Mouse (Mus musculus): Measurements from ENCODE around the gene Myo1a. TPM values are rescaled to one million over a fixed set of nuclear protein-coding genes. Genes with fewer than 3 reads are reported as not detected.

Gene Myo1a
- polyA plus RNA-seq, 1 experiment: 0.21 TPM

DNA sequence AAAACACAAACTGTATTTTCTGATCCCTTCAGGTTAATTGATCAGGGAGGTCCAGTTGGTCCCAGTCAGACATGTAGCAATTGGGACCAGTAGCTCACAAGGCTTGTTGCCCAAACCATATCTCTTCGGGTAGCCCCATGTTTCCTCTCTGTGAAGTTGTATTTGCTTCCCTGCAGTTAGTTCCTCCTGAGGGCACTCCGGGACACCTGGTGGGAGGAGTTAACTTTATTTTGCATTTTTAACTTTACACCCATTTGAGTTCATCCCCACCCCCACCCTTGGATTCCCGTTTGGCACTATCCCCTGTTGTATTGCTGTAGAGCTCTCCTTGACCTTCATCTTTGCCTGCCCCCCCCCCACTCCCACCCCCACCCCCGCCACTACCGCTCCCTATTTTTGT, 40.9 kb downstream of the Myo1a start:
- Histone ChIP-seq H3K36me3 (ENCODE audit: control insufficient read depth, insufficient read depth, low read length) (peaks cover 28% of the 10 kb centered on the region), H3K27me3 (ENCODE audit: control insufficient read depth, insufficient read depth, low read length) (no peaks in the 10 kb centered on the region), H3K4me1 (ENCODE audit: control insufficient read depth, insufficient read depth, insufficient read length) (no peaks in the 10 kb centered on the region), H3K27ac (ENCODE audit: insufficient read depth, low read length) (no peak overlapping the region), H3K4me3 (ENCODE audit: extremely low read depth, insufficient read depth, insufficient read length) (no peak overlapping the region)
- TF ChIP-seq CTCF (IDR thresholded peaks at IDR 0.05; ENCODE audit: extremely low read depth, insufficient read depth, insufficient read length, insufficient replicate concordance) (no peak), POLR2A (IDR thresholded peaks at IDR 0.05; ENCODE audit: low read depth, low read length) (no peak)
- 60% methylated on average over 5 of the region's 5 CpGs for WGBS
- DNase-seq (ENCODE audit: low read depth in 1 of 2, low spot score in 2 of 2): no peak

DNA sequence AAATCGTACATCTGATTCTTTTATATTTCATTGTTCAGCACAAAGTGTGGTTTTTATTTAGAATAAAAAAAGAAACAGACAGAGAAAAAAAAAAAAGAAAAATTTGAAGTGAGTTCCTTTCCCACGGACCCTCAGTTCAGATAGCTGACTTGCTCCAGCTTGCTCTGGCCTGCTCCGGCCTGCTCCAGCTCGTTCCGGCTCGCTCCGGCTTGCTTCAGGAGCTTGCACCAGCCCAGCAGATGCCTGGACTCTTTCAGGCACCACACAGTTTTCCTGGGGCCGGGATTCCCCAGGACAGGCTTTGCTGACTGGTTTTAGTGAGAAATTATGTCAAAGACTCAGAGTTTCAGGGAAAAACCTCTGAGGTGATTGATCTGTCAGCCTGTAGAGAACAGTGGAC, 42.3 kb downstream of the Myo1a start:
- Histone ChIP-seq H3K36me3 (ENCODE audit: control insufficient read depth, insufficient read depth, low read length) (peaks cover 22% of the 10 kb centered on the region), H3K4me3 (ENCODE audit: extremely low read depth, insufficient read depth, insufficient read length) (no peak overlapping the region), H3K27me3 (ENCODE audit: control insufficient read depth, insufficient read depth, low read length) (no peaks in the 10 kb centered on the region), H3K4me1 (ENCODE audit: control insufficient read depth, insufficient read depth, insufficient read length) (no peaks in the 10 kb centered on the region), H3K27ac (ENCODE audit: insufficient read depth, low read length) (no peak overlapping the region)
- DNase-seq (ENCODE audit: low read depth in 1 of 2, low spot score in 2 of 2): no peak
- TF ChIP-seq POLR2A (IDR thresholded peaks at IDR 0.05; ENCODE audit: low read depth, low read length) (no peak), CTCF (IDR thresholded peaks at IDR 0.05; ENCODE audit: extremely low read depth, insufficient read depth, insufficient read length, insufficient replicate concordance) (no peak)
- 88% methylated on average over 8 of the region's 8 CpGs for WGBS

DNA sequence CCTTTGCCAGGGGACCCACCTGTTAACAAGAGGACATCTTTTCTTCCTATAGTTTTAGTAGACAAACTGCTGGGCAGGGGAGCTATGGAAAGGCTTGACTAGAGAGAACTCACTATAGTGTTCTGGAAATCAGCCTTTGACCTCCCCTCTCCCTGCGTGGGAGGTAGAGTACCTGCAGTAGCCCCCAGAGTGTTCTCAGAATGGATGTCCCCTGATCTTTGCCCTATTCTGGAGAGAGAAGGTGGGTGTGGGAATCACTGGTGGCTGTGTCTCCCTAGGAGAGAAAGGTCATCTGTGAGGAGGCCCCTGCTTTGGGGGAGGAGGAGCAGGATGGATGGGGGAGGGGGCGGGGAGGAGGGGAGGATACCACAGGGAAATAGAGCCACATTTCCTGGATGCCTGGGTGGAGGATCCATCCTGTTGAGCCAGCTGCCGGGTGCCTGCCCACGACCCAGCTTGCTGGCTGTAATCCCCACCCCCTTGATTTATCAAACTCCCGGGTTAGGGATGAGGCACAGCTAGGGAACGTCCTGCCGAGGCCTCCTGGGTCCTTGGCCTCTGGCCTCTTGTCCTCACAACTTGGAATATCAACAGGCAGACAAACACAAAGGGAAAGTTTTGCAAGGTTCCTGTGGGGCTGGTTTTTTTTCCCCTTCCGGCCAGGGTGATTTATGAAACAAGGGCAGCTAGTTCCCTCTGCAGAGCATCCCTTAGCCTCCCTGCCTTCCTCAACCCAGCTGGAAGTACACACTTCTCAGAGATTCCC, 44.1 kb downstream of the Myo1a start:
- H3K36me3 ChIP-seq (ENCODE audit: control insufficient read depth, insufficient read depth, low read length): peaks cover 6% of the 10 kb centered on the region
- TF ChIP-seq CTCF (IDR thresholded peaks at IDR 0.05; ENCODE audit: extremely low read depth, insufficient read depth, insufficient read length, insufficient replicate concordance): no peak
- no peak for TF ChIP-seq POLR2A (IDR thresholded peaks at IDR 0.05; ENCODE audit: low read depth, low read length)
- no peaks in the 10 kb centered on the region for H3K4me1 ChIP-seq (ENCODE audit: control insufficient read depth, insufficient read depth, insufficient read length)
- H3K27ac ChIP-seq (ENCODE audit: insufficient read depth, low read length): no peak overlapping the region
- no peak overlapping the region for H3K4me3 ChIP-seq (ENCODE audit: extremely low read depth, insufficient read depth, insufficient read length)
- WGBS: 53% methylated on average over 8 of the region's 8 CpGs
- DNase-seq (ENCODE audit: low read depth in 1 of 2, low spot score in 2 of 2): no peak
- no peaks in the 10 kb centered on the region for H3K27me3 ChIP-seq (ENCODE audit: control insufficient read depth, insufficient read depth, low read length)

DNA sequence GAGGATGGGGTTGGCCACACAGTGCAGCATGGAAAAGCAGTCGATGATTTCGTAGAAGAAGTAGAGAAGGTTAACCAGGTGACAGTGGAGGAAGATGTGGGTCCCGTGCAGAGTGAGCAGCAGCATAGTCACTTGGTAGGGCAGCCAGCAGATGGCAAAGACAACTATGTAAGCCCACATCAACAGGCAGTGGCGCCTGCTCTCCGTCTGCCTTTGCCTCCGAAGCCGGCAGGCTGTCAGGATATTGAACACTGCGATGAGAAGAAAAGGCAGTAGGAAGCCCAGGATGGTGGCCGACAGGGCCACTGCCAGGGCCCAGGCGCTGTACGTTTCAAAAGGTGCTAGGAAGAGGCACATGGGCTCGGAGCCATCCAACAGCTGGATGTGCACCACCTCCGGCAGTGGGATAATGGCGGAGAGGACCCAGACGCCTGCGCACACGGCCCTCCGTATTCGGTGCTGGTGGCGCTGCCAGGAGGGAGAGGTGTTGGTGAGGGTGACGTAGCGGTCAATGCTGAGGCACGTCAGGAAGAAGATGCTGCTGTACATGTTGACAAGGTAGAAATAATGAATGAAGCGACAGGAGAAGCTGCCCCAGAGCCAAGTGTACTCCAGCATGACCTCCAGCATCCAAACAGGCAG, 45.3 kb downstream of the Myo1a start:
- peak overlapping the region; percentile 35 for H3K4me3 ChIP-seq (ENCODE audit: extremely low read depth, insufficient read depth, insufficient read length)
- WGBS: 79% methylated on average over 24 of the region's 24 CpGs
- TF ChIP-seq CTCF (IDR thresholded peaks at IDR 0.05; ENCODE audit: extremely low read depth, insufficient read depth, insufficient read length, insufficient replicate concordance) (no peak), POLR2A (IDR thresholded peaks at IDR 0.05; ENCODE audit: low read depth, low read length) (no peak)

DNA sequence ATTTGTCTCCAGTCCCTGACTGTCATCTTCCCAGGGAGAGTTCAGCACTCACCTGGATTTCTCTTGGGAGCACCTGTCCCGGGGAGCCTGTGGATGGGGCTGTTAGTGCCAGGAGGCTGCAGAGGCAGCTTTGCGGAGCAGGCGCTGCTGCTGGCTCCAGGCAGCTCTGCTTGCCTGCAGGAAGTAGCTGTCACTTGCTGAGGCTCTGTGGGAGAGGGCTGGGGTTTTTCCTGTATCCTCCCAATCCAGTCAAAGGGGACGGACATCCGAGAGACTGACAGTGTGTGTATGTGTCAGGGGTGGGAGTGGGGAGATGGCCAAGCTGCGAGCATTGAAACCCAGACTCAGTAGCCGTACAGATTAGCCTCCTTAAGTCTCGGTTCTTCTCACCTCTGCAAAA, 46.6 kb downstream of the Myo1a start, which contains the start of gene Gpr182:
Gene Gpr182 (minus strand): TSS at position 185 of the 400 bp plus-strand sequence.
- Histone ChIP-seq H3K27ac (ENCODE audit: insufficient read depth, low read length) (no peak within 1 kb of the TSS; the same call in 1 of the 2 replicates), H3K4me3 (ENCODE audit: extremely low read depth, insufficient read depth, insufficient read length) (peak within 1 kb of the TSS; percentile 21; the same call in 1 of the 2 replicates), H3K27me3 (ENCODE audit: control insufficient read depth, insufficient read depth, low read length) (no peaks in the 10 kb centered on the region), H3K36me3 (ENCODE audit: control insufficient read depth, insufficient read depth, low read length) (0 out of 2 replicates have a peak, but pooled peaks cover 3% of the 10 kb centered on the region), H3K4me1 (ENCODE audit: control insufficient read depth, insufficient read depth, insufficient read length) (no peaks in the 10 kb centered on the region)
- 68% methylated on average over 8 of the region's 8 CpGs for WGBS
- no peak for TF ChIP-seq CTCF (IDR thresholded peaks at IDR 0.05; ENCODE audit: extremely low read depth, insufficient read depth, insufficient read length, insufficient replicate concordance)
- TF ChIP-seq POLR2A (IDR thresholded peaks at IDR 0.05; ENCODE audit: low read depth, low read length): no peak
- DNase-seq (ENCODE audit: low read depth in 1 of 2, low spot score in 2 of 2): no peak

More for the DNA sequence above, 45.3 kb downstream of the Myo1a start:
- peak overlapping the region; percentile 38; the same call in 1 of the 2 replicates for H3K27ac ChIP-seq (ENCODE audit: insufficient read depth, low read length)
- H3K36me3 ChIP-seq (ENCODE audit: control insufficient read depth, insufficient read depth, low read length): peaks cover 3% of the 10 kb centered on the region; the same call in 1 of the 2 replicates
- no peaks in the 10 kb centered on the region for H3K4me1 ChIP-seq (ENCODE audit: control insufficient read depth, insufficient read depth, insufficient read length)
- DNase-seq (ENCODE audit: low read depth in 1 of 2, low spot score in 2 of 2): no peak
- no peaks in the 10 kb centered on the region for H3K27me3 ChIP-seq (ENCODE audit: control insufficient read depth, insufficient read depth, low read length)

DNA sequence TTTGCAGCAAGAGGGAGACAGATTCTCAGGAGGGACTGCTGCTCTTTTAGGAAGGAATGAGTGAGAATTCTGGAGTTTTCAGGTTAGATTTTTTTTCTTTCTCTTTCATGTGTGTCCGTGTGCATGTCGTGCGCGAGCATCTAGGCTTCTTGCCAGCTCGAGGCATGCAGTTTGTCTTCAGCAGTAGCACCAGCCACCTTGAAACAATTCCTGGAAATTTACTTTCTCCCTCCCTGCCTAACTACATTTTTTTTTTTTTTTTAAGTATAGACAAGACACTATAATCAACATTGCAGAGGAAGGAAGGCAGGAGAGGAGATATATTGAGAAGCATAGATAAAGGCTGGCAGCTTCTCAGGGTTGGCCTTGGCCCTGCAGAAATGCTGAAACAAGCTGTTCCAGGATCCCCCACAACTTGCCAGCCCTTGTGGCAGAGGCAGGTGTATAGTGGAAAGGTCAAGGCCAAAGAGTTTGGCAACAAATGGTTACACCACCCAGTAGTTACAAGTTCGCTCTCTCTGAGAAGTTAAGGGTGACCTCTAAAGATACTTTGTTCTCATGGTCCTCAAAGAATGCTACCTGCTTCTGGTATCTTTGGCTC, 49.7 kb downstream of the Myo1a start:
- H3K4me3 ChIP-seq (ENCODE audit: extremely low read depth, insufficient read depth, insufficient read length): no peak overlapping the region
- 72% methylated on average over 6 of the region's 6 CpGs for WGBS
- H3K27me3 ChIP-seq (ENCODE audit: control insufficient read depth, insufficient read depth, low read length): no peaks in the 10 kb centered on the region
- no peak for DNase-seq (ENCODE audit: low read depth in 1 of 2, low spot score in 2 of 2)
- no peak overlapping the region for H3K27ac ChIP-seq (ENCODE audit: insufficient read depth, low read length)
- H3K36me3 ChIP-seq (ENCODE audit: control insufficient read depth, insufficient read depth, low read length): no peaks in the 10 kb centered on the region
- no peak for TF ChIP-seq CTCF (IDR thresholded peaks at IDR 0.05; ENCODE audit: extremely low read depth, insufficient read depth, insufficient read length, insufficient replicate concordance)
- TF ChIP-seq POLR2A (IDR thresholded peaks at IDR 0.05; ENCODE audit: low read depth, low read length): no peak
- H3K4me1 ChIP-seq (ENCODE audit: control insufficient read depth, insufficient read depth, insufficient read length): no peaks in the 10 kb centered on the region
